Mouse (Mus musculus) gastrocnemius, postnatal 25 days (tissue): ENCODE measurements around the gene Sfxn5. TPM values are rescaled to one million over a fixed set of nuclear protein-coding genes. Genes with fewer than 3 reads are reported as not detected.

Source experiments
- DNase-seq: peaks from one replicate; pipeline ENCODE4 v3.0.0; 2022
- total RNA-seq, 2 experiments: library from RNA; stranded (reverse); gene quantifications; 1 replicate in 1 of 2; 2 replicates in 1 of 2; pipeline ENCODE4 v1.2.3; 2021

Gene Sfxn5
- total RNA-seq, 2 experiments from 2014 or later = 5.0 to 7.3 TPM

GRCm38 (mm10) chr6:85333732-85334131, 510 bp upstream of the Sfxn5 start:
- no peak for DNase-seq

DNA sequence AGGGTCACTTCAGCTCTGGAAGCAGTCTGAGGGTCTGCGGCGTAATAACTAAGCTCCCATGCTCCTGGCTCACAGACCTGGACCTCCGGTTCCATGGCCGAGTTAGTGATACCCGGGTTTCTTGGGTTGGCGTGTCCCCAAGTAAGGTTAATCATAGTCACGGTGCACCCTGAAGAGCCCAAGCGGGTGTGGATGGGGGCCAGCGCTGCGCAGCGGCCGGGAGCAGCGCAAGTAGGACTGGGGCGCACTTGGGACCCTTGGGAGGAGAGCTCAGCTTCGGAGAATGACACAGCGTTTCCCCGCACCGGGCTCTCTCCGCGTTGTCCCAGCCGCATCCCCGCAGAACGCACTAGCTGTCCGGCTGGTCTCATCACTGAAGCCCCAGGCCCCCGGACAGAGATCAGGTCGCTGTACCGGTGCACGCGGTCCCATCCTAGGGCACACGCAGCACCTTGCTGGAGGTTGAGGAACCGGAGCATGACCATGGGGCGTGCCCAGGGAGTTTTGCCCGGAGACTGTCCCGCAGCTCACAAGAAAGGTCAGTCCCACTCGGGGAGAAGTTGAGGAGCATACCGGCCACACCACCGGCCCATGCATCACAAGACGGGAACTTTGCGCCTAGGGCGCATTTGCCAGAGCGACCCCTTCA, 747 bp downstream of the Sfxn5 start:
- peak; percentile 31 for DNase-seq

DNA sequence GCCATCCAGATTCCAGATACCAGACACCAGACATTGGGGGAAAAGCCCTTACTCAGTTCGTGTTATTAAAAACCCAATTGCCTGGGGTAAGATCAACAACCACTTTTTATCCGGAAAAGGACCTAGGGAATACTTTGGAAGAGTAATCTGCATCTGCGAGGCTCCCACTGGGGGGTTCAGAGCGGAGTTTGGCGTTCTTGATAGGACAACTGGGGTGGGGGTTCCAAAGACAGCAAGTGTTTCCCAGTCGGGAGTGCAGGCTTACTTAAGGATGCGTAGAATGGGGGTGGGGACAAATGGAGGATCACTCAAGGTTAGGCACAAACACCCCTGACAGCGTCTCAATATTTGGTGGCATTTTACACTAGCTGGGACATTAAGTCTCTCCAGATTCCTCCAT, 1.5 kb downstream of the Sfxn5 start:
- DNase-seq = no peak

DNA sequence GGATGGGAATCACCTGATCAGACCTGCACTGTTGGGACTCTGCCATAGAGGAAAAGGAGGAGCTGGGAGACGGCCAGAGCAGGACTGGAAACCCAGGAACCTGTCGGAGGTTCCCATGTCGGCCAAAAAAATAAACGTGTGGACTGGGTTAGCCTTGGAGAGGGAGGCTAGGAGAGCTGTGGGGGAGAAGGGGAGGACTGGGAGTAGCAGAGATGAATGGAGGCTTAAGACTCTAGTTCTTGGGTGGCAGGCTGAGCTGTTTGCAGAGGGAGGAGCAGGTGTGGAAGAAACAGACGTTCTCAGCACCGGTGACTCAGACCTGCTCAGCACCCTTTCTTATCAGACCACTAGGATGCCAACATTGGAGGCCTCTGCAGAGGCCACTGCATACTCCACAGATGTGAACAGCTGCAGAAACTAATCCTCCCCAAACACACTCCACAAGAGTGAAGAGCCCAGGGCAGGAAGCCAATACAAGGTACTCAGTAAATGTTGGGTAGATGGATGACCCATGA, 1.9 kb downstream of the Sfxn5 start:
- no peak for DNase-seq

DNA sequence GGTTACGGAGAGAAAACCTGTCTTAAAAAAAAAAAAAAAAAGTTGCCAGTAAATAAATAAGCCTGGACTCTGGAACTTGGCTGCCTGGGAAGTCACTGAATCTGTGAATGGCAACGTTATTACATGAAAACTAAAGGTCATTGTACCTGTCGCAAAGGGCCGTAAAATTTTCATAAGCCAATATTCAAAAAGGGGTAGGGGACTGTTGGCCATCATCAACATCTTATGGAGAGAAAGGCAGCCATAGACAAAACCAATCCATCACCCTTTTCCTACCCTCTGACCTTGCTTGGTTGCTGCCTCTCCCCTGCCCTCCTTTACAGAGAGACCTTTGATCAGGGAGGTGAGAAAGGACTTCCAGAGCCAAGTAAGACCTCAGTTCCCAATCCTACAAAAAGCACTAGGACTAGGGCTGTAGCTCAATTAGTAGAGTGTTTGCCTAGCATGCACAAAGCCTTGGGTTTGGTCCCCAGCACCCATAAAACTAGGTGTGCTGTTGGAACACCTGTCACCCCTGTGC, 3.5 kb downstream of the Sfxn5 start:
- no peak for DNase-seq

DNA sequence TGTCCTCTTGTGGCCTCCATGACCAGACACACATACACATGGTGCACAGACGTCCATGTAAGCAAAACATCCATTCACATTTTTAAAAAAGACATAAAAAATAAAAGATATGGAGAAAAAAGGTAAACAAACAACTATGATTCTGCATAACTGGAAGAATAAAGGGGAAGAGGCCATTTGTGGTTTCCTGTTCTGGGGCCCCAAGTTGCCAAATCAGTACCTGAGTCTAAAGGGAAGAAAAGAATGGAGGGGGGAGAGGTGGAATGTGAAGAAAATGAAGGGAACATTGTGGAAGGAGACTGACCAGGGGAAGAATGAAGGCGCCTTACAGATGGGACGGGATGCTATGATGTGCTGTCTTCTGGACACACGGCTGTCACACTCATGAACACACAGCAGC, 6.7 kb downstream of the Sfxn5 start:
- DNase-seq = no peak

DNA sequence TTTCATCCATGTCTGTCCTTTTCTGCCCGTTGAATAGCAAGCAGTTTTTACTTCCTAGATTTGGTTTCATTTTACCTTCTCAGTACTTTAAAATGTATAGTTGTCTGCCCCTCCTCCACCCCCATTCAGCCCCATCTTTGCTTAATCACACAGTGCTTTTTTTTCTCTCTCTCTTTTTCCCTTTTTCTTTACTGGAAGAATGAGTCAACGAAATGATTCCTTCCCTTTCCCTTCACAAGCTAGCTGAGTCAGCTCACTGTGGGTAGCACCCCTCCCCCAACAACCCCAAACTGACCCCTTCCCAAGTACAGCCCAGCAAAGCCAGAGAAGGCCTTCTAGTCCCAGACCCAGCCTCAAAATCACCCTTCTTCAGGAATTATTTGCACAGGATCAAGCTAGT, 8.1 kb downstream of the Sfxn5 start:
- no peak for DNase-seq

DNA sequence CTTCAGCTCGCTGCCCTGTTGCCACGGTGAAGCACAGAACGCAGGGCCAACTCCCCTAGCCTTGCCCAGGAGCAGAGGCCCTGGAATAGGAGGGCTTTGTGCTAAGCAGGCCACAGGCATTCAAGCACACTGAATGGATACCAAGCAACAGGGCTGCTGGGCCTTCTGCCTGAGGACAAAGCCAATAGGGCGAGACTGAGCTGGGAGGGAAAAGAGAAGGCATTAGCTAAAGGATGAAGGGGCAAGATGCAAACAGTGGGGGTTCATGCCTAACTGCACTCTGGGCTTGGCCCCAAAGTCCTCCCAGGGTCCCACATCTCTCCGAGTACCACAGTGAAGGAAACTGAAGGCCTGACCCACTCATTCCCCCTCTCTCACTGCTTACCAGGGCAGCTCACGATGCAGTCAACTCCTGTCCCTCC, 12.8 kb downstream of the Sfxn5 start:
- no peak for DNase-seq

DNA sequence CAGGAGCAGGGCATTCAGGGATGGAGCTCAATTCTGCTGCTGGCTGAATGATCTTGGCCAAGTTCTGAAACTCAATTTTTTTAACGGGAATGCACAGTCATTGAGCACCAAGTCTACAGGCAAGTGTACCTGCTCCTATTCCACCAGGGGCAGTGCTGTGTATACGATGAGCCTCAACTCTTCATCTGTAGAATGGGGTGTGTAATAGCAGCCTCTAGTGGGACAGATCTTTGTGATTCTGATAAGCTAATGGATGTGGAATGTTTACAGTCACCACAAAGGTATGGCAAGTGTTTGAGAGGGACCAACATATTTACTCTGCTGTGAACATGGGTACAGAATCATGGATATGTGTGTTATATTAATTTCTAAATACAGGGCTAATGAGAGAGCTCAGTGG, 17.0 kb downstream of the Sfxn5 start:
- no peak for DNase-seq

- DNase-seq = no peak
These were observed 19.0 kb downstream of the Sfxn5 start for GRCm38 (mm10) chr6:85314064-85314798.

- DNase-seq = no peak
These were observed 25.3 kb downstream of the Sfxn5 start for GRCm38 (mm10) chr6:85307894-85308293.

- DNase-seq = no peak
These were observed 26.8 kb downstream of the Sfxn5 start for GRCm38 (mm10) chr6:85306375-85306774.

- no peak for DNase-seq
These were observed 27.4 kb downstream of the Sfxn5 start for GRCm38 (mm10) chr6:85305826-85306225.

DNA sequence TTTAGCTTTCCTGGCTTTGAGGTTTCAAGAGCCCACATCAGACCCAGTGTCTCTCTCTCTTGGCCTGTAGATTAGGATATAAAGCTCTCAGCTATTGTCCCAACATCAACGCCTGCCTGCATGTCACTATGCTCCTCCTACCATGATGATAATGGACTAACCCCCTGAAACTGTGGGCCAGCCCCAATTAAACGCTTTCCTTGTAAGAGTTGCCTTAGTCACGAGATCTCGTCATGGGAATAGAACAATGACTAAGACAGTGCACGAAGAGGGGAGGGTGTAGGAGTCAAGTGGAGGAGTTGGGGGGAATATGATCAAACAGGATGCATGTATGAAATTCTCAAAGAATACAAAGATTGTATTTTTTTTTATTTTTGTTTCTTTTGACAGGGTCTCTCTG, 28.3 kb downstream of the Sfxn5 start:
- DNase-seq = no peak

DNA sequence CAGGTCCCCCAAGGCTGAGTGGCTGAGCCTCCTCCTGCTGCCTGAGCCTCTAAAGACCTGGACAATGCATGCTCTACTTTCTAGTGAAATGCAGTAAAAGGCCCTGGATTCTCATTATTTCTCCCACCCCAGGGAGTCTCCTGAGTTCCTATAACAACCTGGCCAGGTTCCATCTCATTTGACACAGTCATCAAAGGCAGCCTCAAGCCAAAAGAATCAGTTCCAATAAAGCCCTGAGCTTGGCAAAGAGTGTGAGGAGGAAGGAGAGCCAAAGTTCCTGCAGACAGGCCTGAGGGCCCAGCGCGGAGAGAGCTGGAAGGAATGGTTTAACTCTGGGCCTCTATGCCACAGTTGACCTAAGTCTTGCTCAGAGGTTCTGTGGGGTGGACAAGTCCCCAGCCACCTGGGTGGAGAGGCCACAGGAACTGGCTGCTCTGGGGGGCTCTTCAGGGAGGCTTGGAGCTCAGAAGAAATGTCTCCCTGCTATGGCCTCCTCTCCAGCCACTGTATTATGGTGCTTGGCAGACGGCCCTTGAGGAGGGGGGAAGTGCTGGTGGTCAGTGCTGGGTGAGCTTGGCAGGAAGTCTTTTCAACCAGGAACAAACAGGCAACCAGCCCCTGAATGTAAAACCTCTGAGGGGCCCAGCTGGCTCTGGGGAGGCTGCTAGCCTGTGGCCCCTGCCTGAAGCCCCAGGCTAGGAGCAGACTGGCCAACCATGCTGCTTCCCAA, 30.7 kb downstream of the Sfxn5 start:
- DNase-seq = peak; percentile 51

DNA sequence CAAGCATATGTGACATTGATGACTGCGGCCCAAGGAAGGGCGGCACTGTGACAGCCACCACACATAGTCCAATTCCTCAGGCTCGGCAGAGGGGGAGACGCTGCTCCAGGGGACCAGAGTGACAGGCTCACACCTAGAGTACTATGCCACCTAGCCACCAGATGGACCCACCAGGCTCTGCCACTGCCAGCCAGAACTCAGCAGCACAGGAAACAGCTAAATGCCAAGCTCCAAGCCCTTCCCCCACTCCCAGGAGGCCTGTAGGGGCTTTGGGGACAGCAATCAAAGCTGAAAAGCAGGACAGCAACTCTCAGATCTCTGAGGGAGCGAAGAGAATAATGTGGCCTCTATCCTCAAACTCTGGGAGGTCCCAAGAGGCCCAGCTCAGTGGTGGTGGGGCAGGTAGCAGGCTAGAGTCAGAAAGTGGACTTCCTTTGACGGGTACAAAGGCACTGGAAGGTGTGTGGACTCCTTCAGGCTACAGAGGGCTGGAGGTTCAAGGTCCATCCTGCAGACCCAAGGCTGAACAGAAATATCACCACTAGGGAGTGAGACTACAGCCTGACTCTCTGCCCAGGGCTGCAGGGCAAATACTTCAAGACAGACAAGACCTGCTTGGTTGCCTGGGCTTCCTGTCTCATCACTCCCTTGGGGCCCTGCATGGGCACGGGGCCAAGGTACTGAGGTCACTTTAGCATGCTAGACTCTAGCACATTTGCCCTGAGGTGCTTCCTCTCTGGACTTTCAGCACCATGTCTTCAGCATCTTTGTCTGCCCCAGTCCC, 37.6 kb downstream of the Sfxn5 start:
- DNase-seq = peak; percentile 15

DNA sequence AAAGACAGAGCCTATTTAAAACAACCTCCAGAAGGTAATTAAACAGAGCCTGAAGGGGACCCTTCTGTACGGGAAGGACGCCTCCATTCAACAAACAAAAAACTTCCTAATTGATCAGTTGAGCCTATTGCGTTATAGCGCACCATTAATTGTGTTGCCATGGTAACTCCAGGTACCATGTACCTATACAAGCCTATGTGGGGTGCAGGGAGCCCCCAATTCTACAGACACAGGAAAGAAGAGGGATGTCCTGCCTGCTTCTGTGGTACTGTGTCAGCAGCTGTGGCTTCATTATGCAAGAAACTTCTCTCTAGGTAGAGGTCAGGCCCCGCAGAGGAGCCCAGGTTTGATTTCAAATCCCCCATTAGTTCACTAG, 39.2 kb downstream of the Sfxn5 start:
- DNase-seq = no peak

DNA sequence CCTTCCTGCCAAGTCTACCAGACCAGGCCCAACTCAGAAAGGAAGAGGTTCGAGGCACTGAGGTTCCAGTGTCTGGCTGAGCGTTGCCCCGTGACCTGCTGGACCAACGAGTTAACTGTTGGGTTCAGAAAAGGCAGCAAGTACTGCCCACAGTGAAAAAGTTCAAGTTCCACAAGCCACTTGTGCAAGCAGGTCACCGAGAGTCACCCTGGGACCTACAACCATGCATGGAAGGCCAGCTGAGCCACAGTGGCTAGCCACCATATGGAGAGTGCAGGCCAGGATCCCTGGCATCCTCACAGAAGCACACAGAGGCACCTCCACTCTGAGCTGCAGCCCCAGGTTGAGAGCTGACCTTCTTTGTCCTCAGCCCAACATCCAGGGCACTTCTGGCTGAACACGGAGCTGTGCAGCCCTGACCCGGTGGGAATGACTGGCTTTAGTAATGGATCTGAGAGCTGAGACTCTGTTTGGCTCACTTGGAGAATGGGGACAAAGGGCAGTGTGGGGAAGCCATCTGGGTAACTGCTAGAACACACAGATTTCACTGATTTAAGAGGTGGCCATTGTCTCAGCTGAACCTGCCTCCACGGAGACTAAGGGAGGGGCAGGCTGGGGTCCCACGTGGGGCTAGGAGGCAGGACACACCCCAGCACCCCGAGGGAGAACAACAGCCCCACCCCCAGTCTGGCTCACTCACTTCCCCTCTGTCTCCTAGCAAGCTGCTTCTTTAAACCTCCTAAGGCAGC, 39.8 kb downstream of the Sfxn5 start:
- no peak for DNase-seq

DNA sequence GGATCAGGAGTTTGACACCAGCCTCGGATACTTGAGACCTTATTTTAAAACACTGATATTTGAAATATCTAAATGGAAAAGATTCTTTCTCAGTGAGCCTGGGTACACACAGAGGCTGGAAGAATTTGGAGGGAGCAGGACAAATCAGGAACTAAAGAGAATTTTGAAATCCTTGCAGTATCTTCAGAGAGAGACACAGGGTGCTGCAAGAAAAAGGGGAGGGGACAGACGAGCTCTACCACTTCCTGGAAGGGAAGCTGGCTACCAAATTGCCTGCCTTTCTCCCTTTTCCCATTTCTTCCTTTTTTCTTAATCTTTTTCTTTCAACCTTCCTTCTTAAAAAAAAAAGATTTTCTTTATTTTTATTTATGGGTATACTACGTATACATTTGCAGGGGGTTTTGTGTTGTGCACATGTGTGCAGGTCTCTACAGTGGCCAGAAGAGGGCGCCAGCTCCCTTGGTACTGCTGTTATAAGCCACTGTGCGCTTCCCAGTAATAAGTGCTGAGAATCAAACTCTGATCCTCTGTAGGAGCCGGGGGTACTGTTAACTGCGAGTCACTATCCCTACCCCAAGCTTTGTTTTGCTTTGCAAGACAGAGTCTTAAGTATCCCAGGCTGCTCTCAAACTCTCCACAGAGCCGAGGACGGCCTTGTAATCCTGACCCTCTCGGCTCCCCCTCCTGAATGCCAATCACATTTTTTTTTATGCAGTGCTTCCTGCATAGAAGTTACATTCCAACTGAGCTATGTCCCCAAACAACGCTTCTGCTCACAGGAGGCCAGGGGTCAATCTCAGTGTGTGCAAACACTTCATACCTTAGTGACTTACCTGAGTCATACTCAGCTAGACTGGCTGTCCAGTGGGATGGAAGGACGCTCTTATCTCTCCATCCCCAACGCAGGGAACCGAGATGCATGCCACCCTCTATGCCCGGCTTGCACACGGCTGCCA, 42.1 kb downstream of the Sfxn5 start:
- DNase-seq = no peak

DNA sequence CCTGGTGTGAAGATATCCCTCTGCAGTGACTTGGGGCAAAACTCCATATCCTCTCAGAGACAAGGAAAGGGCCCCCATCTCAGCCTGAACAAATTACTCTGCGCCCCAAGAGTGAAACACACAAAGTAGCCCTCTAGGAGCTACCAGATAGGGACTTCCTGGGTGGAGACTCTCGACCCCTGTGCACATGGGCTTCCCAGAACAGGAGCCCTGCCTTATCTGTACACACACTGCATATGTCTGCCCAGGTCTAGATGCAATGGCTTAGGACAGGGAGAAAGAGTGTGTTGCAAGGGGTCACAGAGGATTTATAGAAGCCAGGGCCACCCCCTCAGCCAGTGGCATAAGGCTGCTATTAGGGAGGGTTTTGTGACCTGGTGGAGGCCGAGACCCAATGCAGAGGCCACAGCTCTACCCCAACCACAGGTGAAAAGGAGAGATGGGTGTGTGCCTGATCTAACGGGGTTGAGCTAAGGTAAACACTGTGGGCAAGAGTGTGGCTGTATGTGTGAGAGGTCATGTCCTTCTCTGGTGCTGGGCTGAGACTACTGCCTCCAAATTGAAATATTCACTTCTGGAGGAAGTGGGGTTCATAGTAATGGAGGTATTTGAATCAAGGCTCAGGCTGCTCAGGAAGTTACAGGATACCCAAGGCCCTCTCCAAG, 44.9 kb downstream of the Sfxn5 start:
- DNase-seq = no peak
